Mouse (Mus musculus): Measurements from ENCODE around the gene 2610507B11Rik. TPM values are rescaled to one million over a fixed set of nuclear protein-coding genes. Genes with fewer than 3 reads are reported as not detected.

The 2610507B11Rik gene
- polyA plus RNA-seq, 1 experiment from 2014 or later: 73.7 TPM

GRCm38 (mm10) chr11:78294585-78294984 lies 33.0 kb downstream of the 2610507B11Rik start:
- no peaks in the 10 kb centered on the region for H3K4me1 ChIP-seq
- no peak overlapping the region for H3K9ac ChIP-seq
- H3K4me3 ChIP-seq: no peak overlapping the region
- H3K9me3 ChIP-seq: no peaks in the 10 kb centered on the region
- H3K27ac ChIP-seq: no peak overlapping the region
- no peak overlapping the region for H3K4me2 ChIP-seq
- H3K27me3 ChIP-seq: no peaks in the 10 kb centered on the region
- 96% methylated on average over 6 of the region's 6 CpGs for WGBS
- peaks cover 33% of the 10 kb centered on the region for H3K36me3 ChIP-seq
- no peak for ATAC-seq (ENCODE audit: insufficient number of reproducible peaks, insufficient read depth, low FRiP score, low TSS enrichment, low read depth)

GRCm38 (mm10) chr11:78300917-78301316 lies 39.4 kb downstream of the 2610507B11Rik start:
- Histone ChIP-seq H3K9me3 (no peaks in the 10 kb centered on the region), H3K4me2 (peak overlapping the region; percentile 74), H3K27ac (peak overlapping the region; percentile 62; the same call in 1 of the 2 replicates), H3K4me1 (peaks cover 13% of the 10 kb centered on the region), H3K4me3 (peak overlapping the region; percentile 73), H3K27me3 (no peaks in the 10 kb centered on the region), H3K9ac (peak overlapping the region; percentile 77), H3K36me3 (peaks cover 26% of the 10 kb centered on the region)
- WGBS: 56% methylated on average over 7 of the region's 7 CpGs
- ATAC-seq (ENCODE audit: insufficient number of reproducible peaks, insufficient read depth, low FRiP score, low TSS enrichment, low read depth): no peak

GRCm38 (mm10) chr11:78301357-78302084 lies 40.0 kb downstream of the 2610507B11Rik start, which contains the start of gene Spag5:
Gene Spag5, plus strand, starts transcription at chr11:78301529.
- H3K27me3 ChIP-seq: no peaks in the 10 kb centered on the region
- H3K4me3 ChIP-seq: peak within 1 kb of the TSS; percentile 73
- H3K36me3 ChIP-seq: peaks cover 31% of the 10 kb centered on the region
- peak within 1 kb of the TSS; percentile 74 for H3K4me2 ChIP-seq
- peaks cover 13% of the 10 kb centered on the region for H3K4me1 ChIP-seq
- peak; percentile 98 for ATAC-seq (ENCODE audit: insufficient number of reproducible peaks, insufficient read depth, low FRiP score, low TSS enrichment, low read depth)
- peak within 1 kb of the TSS; percentile 77 for H3K9ac ChIP-seq
- peak within 1 kb of the TSS; percentile 75 for H3K27ac ChIP-seq
- no peaks in the 10 kb centered on the region for H3K9me3 ChIP-seq
- under 1% methylated on average over 49 of the region's 49 CpGs for WGBS

GRCm38 (mm10) chr11:78305272-78305671 lies 43.7 kb downstream of the 2610507B11Rik start:
- no peak for ATAC-seq (ENCODE audit: insufficient number of reproducible peaks, insufficient read depth, low FRiP score, low TSS enrichment, low read depth)
- Histone ChIP-seq H3K27me3 (no peaks in the 10 kb centered on the region), H3K27ac (no peak overlapping the region), H3K36me3 (peaks cover 54% of the 10 kb centered on the region), H3K4me2 (no peak overlapping the region), H3K4me3 (no peak overlapping the region), H3K9ac (no peak overlapping the region; the same call in 1 of the 2 replicates), H3K4me1 (peaks cover 18% of the 10 kb centered on the region), H3K9me3 (no peaks in the 10 kb centered on the region)
- 88% methylated on average over 4 of the region's 4 CpGs for WGBS

GRCm38 (mm10) chr11:78310861-78311511 lies 49.4 kb downstream of the 2610507B11Rik start:
- 90% methylated on average over 8 of the region's 8 CpGs for WGBS
- H3K4me1 ChIP-seq: peaks cover 5% of the 10 kb centered on the region; the same call in 1 of the 2 replicates
- H3K27me3 ChIP-seq: no peaks in the 10 kb centered on the region
- ATAC-seq (ENCODE audit: insufficient number of reproducible peaks, insufficient read depth, low FRiP score, low TSS enrichment, low read depth): no peak
- no peak overlapping the region for H3K4me2 ChIP-seq
- H3K4me3 ChIP-seq: no peak overlapping the region
- H3K36me3 ChIP-seq: peaks cover 76% of the 10 kb centered on the region
- no peak overlapping the region for H3K9ac ChIP-seq
- no peak overlapping the region for H3K27ac ChIP-seq
- H3K9me3 ChIP-seq: no peaks in the 10 kb centered on the region

- Histone ChIP-seq H3K4me3 (no peak overlapping the region), H3K36me3 (peaks cover 85% of the 10 kb centered on the region), H3K9me3 (no peaks in the 10 kb centered on the region), H3K4me2 (no peak overlapping the region), H3K27me3 (no peaks in the 10 kb centered on the region), H3K9ac (no peak overlapping the region), H3K4me1 (no peaks in the 10 kb centered on the region), H3K27ac (no peak overlapping the region)
- no peak for ATAC-seq (ENCODE audit: insufficient number of reproducible peaks, insufficient read depth, low FRiP score, low TSS enrichment, low read depth)
- 96% methylated on average over 2 of the region's 2 CpGs for WGBS
These were observed 52.1 kb downstream of the 2610507B11Rik start for GRCm38 (mm10) chr11:78313662-78314061.

- Histone ChIP-seq H3K4me3 (no peak overlapping the region), H3K27ac (no peak overlapping the region), H3K36me3 (peaks cover 78% of the 10 kb centered on the region), H3K27me3 (no peaks in the 10 kb centered on the region), H3K9ac (no peak overlapping the region), H3K4me2 (no peak overlapping the region), H3K9me3 (no peaks in the 10 kb centered on the region), H3K4me1 (peaks cover 16% of the 10 kb centered on the region)
- WGBS: 83% methylated on average over 2 of the region's 2 CpGs
- ATAC-seq (ENCODE audit: insufficient number of reproducible peaks, insufficient read depth, low FRiP score, low TSS enrichment, low read depth): no peak
These were observed 56.9 kb downstream of the 2610507B11Rik start for GRCm38 (mm10) chr11:78318411-78318810.

- Histone ChIP-seq H3K36me3 (peaks cover 42% of the 10 kb centered on the region), H3K4me3 (peak overlapping the region; percentile 23)
These were observed 60.7 kb downstream of the 2610507B11Rik start for GRCm38 (mm10) chr11:78322076-78322831.

GRCm38 (mm10) chr11:78322860-78323259 lies 61.3 kb downstream of the 2610507B11Rik start, which contains the start of gene Aldoc:
Gene Aldoc, plus strand, starts transcription at chr11:78322968.
- peaks cover 36% of the 10 kb centered on the region for H3K36me3 ChIP-seq
- 7% methylated on average over 15 of the region's 15 CpGs for WGBS
- peak within 1 kb of the TSS; percentile 57; the same call in 1 of the 2 replicates for H3K9ac ChIP-seq
- H3K9me3 ChIP-seq: no peaks in the 10 kb centered on the region
- peak within 1 kb of the TSS; percentile 65 for H3K27ac ChIP-seq
- H3K4me2 ChIP-seq: peak within 1 kb of the TSS; percentile 56
- peaks cover 18% of the 10 kb centered on the region for H3K4me1 ChIP-seq
- ATAC-seq (ENCODE audit: insufficient number of reproducible peaks, insufficient read depth, low FRiP score, low TSS enrichment, low read depth): peak; percentile 87
- no peaks in the 10 kb centered on the region for H3K27me3 ChIP-seq
- H3K4me3 ChIP-seq: peak within 1 kb of the TSS; percentile 23

More at GRCm38 (mm10) chr11:78322076-78322831, 60.7 kb downstream of the 2610507B11Rik start:
- Histone ChIP-seq H3K9ac (no peak overlapping the region), H3K27me3 (no peaks in the 10 kb centered on the region), H3K27ac (peak overlapping the region; percentile 65), H3K4me1 (peaks cover 18% of the 10 kb centered on the region), H3K4me2 (peak overlapping the region; percentile 56), H3K9me3 (no peaks in the 10 kb centered on the region)
- no peak for ATAC-seq (ENCODE audit: insufficient number of reproducible peaks, insufficient read depth, low FRiP score, low TSS enrichment, low read depth)
- WGBS: 36% methylated on average over 2 of the region's 2 CpGs

GRCm38 (mm10) chr11:78324000-78324785 lies 62.6 kb downstream of the 2610507B11Rik start:
- Histone ChIP-seq H3K4me3 (no peak overlapping the region), H3K4me1 (peaks cover 23% of the 10 kb centered on the region), H3K27ac (no peak overlapping the region), H3K9me3 (no peaks in the 10 kb centered on the region), H3K9ac (no peak overlapping the region), H3K36me3 (peaks cover 22% of the 10 kb centered on the region), H3K27me3 (no peaks in the 10 kb centered on the region), H3K4me2 (no peak overlapping the region)
- WGBS: 86% methylated on average over 15 of the region's 15 CpGs
- no peak for ATAC-seq (ENCODE audit: insufficient number of reproducible peaks, insufficient read depth, low FRiP score, low TSS enrichment, low read depth)

GRCm38 (mm10) chr11:78324965-78325364 lies 63.4 kb downstream of the 2610507B11Rik start:
- H3K27ac ChIP-seq: no peak overlapping the region
- peaks cover 25% of the 10 kb centered on the region for H3K4me1 ChIP-seq
- WGBS: 93% methylated on average over 12 of the region's 12 CpGs
- H3K4me2 ChIP-seq: no peak overlapping the region
- no peaks in the 10 kb centered on the region for H3K9me3 ChIP-seq
- ATAC-seq (ENCODE audit: insufficient number of reproducible peaks, insufficient read depth, low FRiP score, low TSS enrichment, low read depth): no peak
- no peak overlapping the region for H3K4me3 ChIP-seq
- H3K9ac ChIP-seq: no peak overlapping the region
- H3K27me3 ChIP-seq: no peaks in the 10 kb centered on the region
- peaks cover 16% of the 10 kb centered on the region for H3K36me3 ChIP-seq
